Mouse (Mus musculus) cerebral cortex, adult 2 months (tissue): ENCODE measurements around the gene Gm37240.

Experiments
- WGBS: fragments of 180-500 bp; shearing (Covaris S2); methylation state at CpG from one replicate; pipeline ENCODE4 v1.1.7; 2018; 5-methylcytosine and 5-hydroxymethylcytosine counted together

Gm37240 gene

GRCm38 (mm10) chr3:85679960-85680359 is 207.4 kb downstream of the Gm37240 start:
- 78% methylated on average over 5 of the region's 5 CpGs for WGBS

GRCm38 (mm10) chr3:85679312-85679933 is 207.9 kb downstream of the Gm37240 start:
- WGBS = 88% methylated on average over 8 of the region's 8 CpGs

GRCm38 (mm10) chr3:85677952-85678351 is 209.4 kb downstream of the Gm37240 start:
- WGBS = 75% methylated on average over 3 of the region's 3 CpGs

- 46% methylated on average over 8 of the region's 8 CpGs for WGBS
Measured at GRCm38 (mm10) chr3:85677133-85677532, 210.2 kb downstream of the Gm37240 start.

- WGBS = 82% methylated on average over 6 of the region's 6 CpGs
Measured at GRCm38 (mm10) chr3:85669844-85670243, 217.5 kb downstream of the Gm37240 start.

GRCm38 (mm10) chr3:85667683-85668082 is 219.6 kb downstream of the Gm37240 start:
- WGBS = 58% methylated on average over 6 of the region's 6 CpGs

- WGBS = 49% methylated on average over 12 of the region's 12 CpGs
Measured at GRCm38 (mm10) chr3:85666736-85667135, 220.6 kb downstream of the Gm37240 start.

GRCm38 (mm10) chr3:85666166-85666565 is 221.2 kb downstream of the Gm37240 start:
- WGBS = 68% methylated on average over 3 of the region's 3 CpGs

GRCm38 (mm10) chr3:85664591-85665171 is 222.6 kb downstream of the Gm37240 start:
- 59% methylated on average over 10 of the region's 10 CpGs for WGBS

GRCm38 (mm10) chr3:85663826-85664225 is 223.5 kb downstream of the Gm37240 start:
- WGBS = 72% methylated on average over 5 of the region's 5 CpGs

GRCm38 (mm10) chr3:85661926-85662813 is 225.1 kb downstream of the Gm37240 start:
- 41% methylated on average over 10 of the region's 10 CpGs for WGBS

- WGBS = 73% methylated on average over 7 of the region's 7 CpGs
Measured at GRCm38 (mm10) chr3:85659681-85660080, 227.6 kb downstream of the Gm37240 start.

- 94% methylated on average over 3 of the region's 3 CpGs for WGBS
Measured at GRCm38 (mm10) chr3:85655538-85655937, 231.8 kb downstream of the Gm37240 start.

GRCm38 (mm10) chr3:85652727-85653665 is 234.3 kb downstream of the Gm37240 start:
- WGBS = 62% methylated on average over 4 of the region's 4 CpGs

- WGBS = 88% methylated on average over 4 of the region's 4 CpGs
Measured at GRCm38 (mm10) chr3:85649176-85649575, 238.1 kb downstream of the Gm37240 start.

GRCm38 (mm10) chr3:85645517-85646004 is 241.8 kb downstream of the Gm37240 start:
- WGBS = 90% methylated on average over 7 of the region's 7 CpGs

GRCm38 (mm10) chr3:85644814-85645213 is 242.5 kb downstream of the Gm37240 start:
- 90% methylated on average over 3 of the region's 3 CpGs for WGBS

GRCm38 (mm10) chr3:85641751-85642150 is 245.6 kb downstream of the Gm37240 start:
- 54% methylated on average over 3 of the region's 3 CpGs for WGBS

- 59% methylated on average over 5 of the region's 5 CpGs for WGBS
Measured at GRCm38 (mm10) chr3:85636716-85637447, 250.4 kb downstream of the Gm37240 start.

GRCm38 (mm10) chr3:85635591-85635990 is 251.7 kb downstream of the Gm37240 start:
- WGBS = 70% methylated on average over 2 of the region's 2 CpGs

GRCm38 (mm10) chr3:85635126-85635419 is 252.2 kb downstream of the Gm37240 start:
- 72% methylated on average over 2 of the region's 2 CpGs for WGBS
